Mouse (Mus musculus) megakaryocyte, embryonic 14.5 days (primary cell): Measurements from ENCODE around the gene Fads3. TPM values are rescaled to one million over a fixed set of nuclear protein-coding genes. Genes with fewer than 3 reads are reported as not detected.
A peak's percentile ranks its signal among the peaks of the same experiment; 100 is the strongest.

Experiments used
- H3K27me3 ChIP-seq: replicated peaks from 2 replicates; pipeline ENCODE3; 2012; ENCODE audit warnings: inconsistent platforms
- H3K36me3 ChIP-seq: replicated peaks from 2 replicates; pipeline ENCODE3; 2012; ENCODE audit warnings: low read length, inconsistent platforms, mixed read lengths
- H3K4me1 ChIP-seq: 2 replicates; pipeline ENCODE4 v1.6.1; 2012; ENCODE audit warnings: inconsistent platforms
- H3K4me3 ChIP-seq: replicated peaks from 2 replicates; pipeline ENCODE3; 2012; ENCODE audit warnings: moderate library complexity, mild to moderate bottlenecking, inconsistent platforms
- H3K9me3 ChIP-seq: 2 replicates; pipeline ENCODE4 v1.6.1; 2012; ENCODE audit warnings: inconsistent platforms
- FLI1 ChIP-seq: IDR thresholded peaks from 2 replicates; pipeline ENCODE4 v1.6.1; 2012; ENCODE audit warnings: low read length, inconsistent platforms, mixed read lengths
- GATA1 ChIP-seq: IDR thresholded peaks from 3 replicates; pipeline ENCODE4 v1.6.1; 2012; ENCODE audit warnings: mixed read lengths, low read length, inconsistent platforms, borderline replicate concordance
- polyA plus RNA-seq: library from polyadenylated mRNA; stranded (reverse); fragments of >175 nt; gene quantifications from 2 replicates; pipeline ENCODE4 v1.2.3, GENCODE M21; 2012; ENCODE audit warnings: low replicate concordance; ENCODE audit not compliant: insufficient read depth

Fads3 gene
- polyA plus RNA-seq, 1 experiment: 19.1 TPM

- peaks cover 84% of the 10 kb centered on the region for H3K4me1 ChIP-seq
- no peaks in the 10 kb centered on the region for H3K9me3 ChIP-seq
- H3K27me3 ChIP-seq: peaks cover 55% of the 10 kb centered on the region
- no peak for TF ChIP-seq FLI1
- H3K4me3 ChIP-seq: peak overlapping the region; percentile 28
- no peaks in the 10 kb centered on the region for H3K36me3 ChIP-seq
Observed at GRCm38 (mm10) chr19:10021981-10022380, 19.4 kb upstream of the Fads3 start.

- peaks cover 88% of the 10 kb centered on the region for H3K4me1 ChIP-seq
- H3K4me3 ChIP-seq: peak overlapping the region; percentile 25
- no peaks in the 10 kb centered on the region for H3K36me3 ChIP-seq
- TF ChIP-seq GATA1 (no peak), FLI1 (no peak)
- H3K9me3 ChIP-seq: no peaks in the 10 kb centered on the region
- peaks cover 55% of the 10 kb centered on the region for H3K27me3 ChIP-seq
Observed at GRCm38 (mm10) chr19:10022414-10023303, 18.7 kb upstream of the Fads3 start.

DNA sequence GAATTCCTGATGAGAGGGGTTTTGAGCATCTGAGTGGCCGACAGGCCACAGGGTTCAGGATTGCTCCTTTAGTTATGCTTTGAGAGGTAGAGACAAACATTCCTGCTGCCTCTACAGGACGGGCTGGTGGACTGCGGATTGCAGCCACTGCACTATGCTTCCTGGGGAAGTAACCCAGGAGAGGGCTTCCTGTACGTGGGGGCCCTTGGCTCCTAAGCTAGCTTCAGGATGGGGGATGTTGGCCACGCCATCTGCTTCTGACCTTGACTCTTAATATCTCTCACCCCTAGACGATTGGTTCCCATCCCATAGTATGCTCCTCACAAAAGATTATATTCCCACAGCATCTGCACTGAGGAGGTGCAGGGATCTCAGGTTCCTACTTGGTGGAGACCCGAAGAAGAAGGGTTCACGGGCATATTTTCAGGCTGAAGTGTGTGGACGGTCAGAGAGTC is 18.0 kb upstream of the Fads3 start:
- peaks cover 1% of the 10 kb centered on the region for H3K36me3 ChIP-seq
- peak overlapping the region; percentile 23 for H3K4me3 ChIP-seq
- H3K9me3 ChIP-seq: no peaks in the 10 kb centered on the region
- TF ChIP-seq GATA1: no peak
- TF ChIP-seq FLI1: no peak
- peaks cover 55% of the 10 kb centered on the region for H3K27me3 ChIP-seq
- peaks cover 85% of the 10 kb centered on the region for H3K4me1 ChIP-seq

DNA sequence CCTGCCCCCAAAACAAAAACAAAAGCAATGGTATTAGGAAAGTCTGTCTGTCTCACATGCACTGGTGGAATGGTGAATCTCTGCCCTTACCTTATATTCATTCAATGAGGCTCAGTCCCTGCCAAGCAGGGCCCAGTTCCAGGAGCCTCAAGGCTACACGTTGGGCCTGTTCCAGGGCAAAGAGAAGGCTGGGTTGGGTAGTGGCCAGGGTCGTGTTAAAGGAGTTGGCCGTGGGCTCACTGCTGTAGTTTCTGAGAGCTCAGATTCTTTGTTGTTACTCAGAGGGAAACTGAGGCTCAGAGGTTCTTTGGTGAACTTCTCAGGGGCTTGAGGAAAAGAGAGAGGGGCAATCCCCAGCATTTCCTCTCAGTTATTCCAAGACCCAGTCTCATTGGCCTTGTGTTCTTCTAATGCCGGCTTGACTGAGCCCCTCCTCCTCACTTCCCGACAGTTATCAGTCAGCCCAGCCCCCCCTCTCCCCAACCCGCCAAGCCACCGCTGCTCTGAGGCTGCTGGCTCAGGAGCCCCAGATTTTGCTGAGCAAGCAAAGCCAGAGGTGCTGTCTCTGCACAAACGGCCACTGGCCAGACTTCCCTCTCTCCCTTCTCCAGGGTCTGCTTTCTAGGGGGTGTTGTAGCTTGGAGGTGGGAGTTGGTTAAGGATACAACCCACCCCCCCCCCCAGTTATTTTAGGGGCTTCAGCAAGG is 16.0 kb upstream of the Fads3 start:
- no peak for TF ChIP-seq GATA1
- TF ChIP-seq FLI1: no peak
- no peaks in the 10 kb centered on the region for H3K9me3 ChIP-seq
- H3K27me3 ChIP-seq: peaks cover 54% of the 10 kb centered on the region
- H3K4me3 ChIP-seq: peak overlapping the region; percentile 53
- H3K4me1 ChIP-seq: peaks cover 80% of the 10 kb centered on the region
- H3K36me3 ChIP-seq: peaks cover 2% of the 10 kb centered on the region

- H3K27me3 ChIP-seq: peaks cover 65% of the 10 kb centered on the region
- no peaks in the 10 kb centered on the region for H3K9me3 ChIP-seq
- H3K4me3 ChIP-seq: no peak overlapping the region
- peaks cover 2% of the 10 kb centered on the region for H3K36me3 ChIP-seq
- peaks cover 81% of the 10 kb centered on the region for H3K4me1 ChIP-seq
- no peak for TF ChIP-seq FLI1
- TF ChIP-seq GATA1: no peak
Observed at GRCm38 (mm10) chr19:10029746-10030145, 11.6 kb upstream of the Fads3 start.

GRCm38 (mm10) chr19:10033211-10033973 is 8.0 kb upstream of the Fads3 start:
- H3K36me3 ChIP-seq: peaks cover under 1% of the 10 kb centered on the region
- no peak overlapping the region for H3K4me3 ChIP-seq
- peaks cover 64% of the 10 kb centered on the region for H3K4me1 ChIP-seq
- no peaks in the 10 kb centered on the region for H3K9me3 ChIP-seq
- peaks cover 72% of the 10 kb centered on the region for H3K27me3 ChIP-seq
- no peak for TF ChIP-seq FLI1
- no peak for TF ChIP-seq GATA1

GRCm38 (mm10) chr19:10034356-10034755 is 7.0 kb upstream of the Fads3 start:
- Histone ChIP-seq H3K27me3 (peaks cover 74% of the 10 kb centered on the region), H3K4me1 (peaks cover 66% of the 10 kb centered on the region), H3K36me3 (no peaks in the 10 kb centered on the region), H3K9me3 (no peaks in the 10 kb centered on the region), H3K4me3 (no peak overlapping the region)
- no peak for TF ChIP-seq GATA1
- TF ChIP-seq FLI1: no peak

GRCm38 (mm10) chr19:10034785-10035447 is 6.5 kb upstream of the Fads3 start:
- peaks cover 74% of the 10 kb centered on the region for H3K27me3 ChIP-seq
- TF ChIP-seq GATA1: no peak
- no peak for TF ChIP-seq FLI1
- H3K4me3 ChIP-seq: no peak overlapping the region
- H3K9me3 ChIP-seq: no peaks in the 10 kb centered on the region
- H3K36me3 ChIP-seq: no peaks in the 10 kb centered on the region
- peaks cover 65% of the 10 kb centered on the region for H3K4me1 ChIP-seq

- TF ChIP-seq GATA1 (no peak), FLI1 (no peak)
- no peaks in the 10 kb centered on the region for H3K36me3 ChIP-seq
Observed at GRCm38 (mm10) chr19:10037534-10037933, 3.8 kb upstream of the Fads3 start.

More at GRCm38 (mm10) chr19:10037534-10037933, 3.8 kb upstream of the Fads3 start:
- peaks cover 59% of the 10 kb centered on the region for H3K4me1 ChIP-seq
- no peak overlapping the region for H3K4me3 ChIP-seq
- peaks cover 67% of the 10 kb centered on the region for H3K27me3 ChIP-seq
- no peaks in the 10 kb centered on the region for H3K9me3 ChIP-seq
